Mouse (Mus musculus) forebrain, postnatal 0 days (tissue): Measurements from ENCODE around the gene Neurod2. TPM values are rescaled to one million over a fixed set of nuclear protein-coding genes. Genes with fewer than 3 reads are reported as not detected.
A peak's percentile ranks its signal among the peaks of the same experiment; 100 is the strongest.

Experiments used
- ATAC-seq: fragments of 200-750 bp; cut with Nextera tagmentation; 2 replicates; pipeline ENCODE4 v1.8.0; 2017; ENCODE audit warnings: mild to moderate bottlenecking, moderate library complexity
- DNase-seq: peaks from one replicate; pipeline ENCODE4 v3.0.0-alpha.2; 2015
- H3K27ac ChIP-seq: fragments of 300-500 bp; sonication (generic); 2 replicates; pipeline ENCODE4 v1.5.1; 2014; ENCODE audit warnings: low read depth, mild to moderate bottlenecking, antibody characterized with exemption, low read length, moderate library complexity, mixed read lengths
- H3K27me3 ChIP-seq: fragments of 300-500 bp; sonication (generic); 2 replicates; pipeline ENCODE4 v1.6.1; 2014; ENCODE audit warnings: mild to moderate bottlenecking, low read length, mixed read lengths; ENCODE audit not compliant: insufficient read depth
- H3K36me3 ChIP-seq: fragments of 300-500 bp; sonication (generic); 2 replicates; pipeline ENCODE4 v1.6.1; 2014; ENCODE audit warnings: mild to moderate bottlenecking, moderate library complexity; ENCODE audit not compliant: insufficient read depth
- H3K4me1 ChIP-seq: fragments of 300-500 bp; sonication (generic); 2 replicates; pipeline ENCODE4 v1.6.1; 2014; ENCODE audit warnings: antibody characterized with exemption; ENCODE audit not compliant: insufficient read depth
- H3K4me2 ChIP-seq: fragments of 300-500 bp; sonication (generic); 2 replicates; pipeline ENCODE4 v1.6.1; 2014; ENCODE audit warnings: low read depth, mild to moderate bottlenecking, moderate library complexity
- H3K4me3 ChIP-seq: fragments of 300-500 bp; sonication (generic); 2 replicates; pipeline ENCODE4 v1.5.1; 2014; ENCODE audit warnings: low read depth, low read length, mixed read lengths
- H3K9ac ChIP-seq: fragments of 300-500 bp; sonication (generic); 2 replicates; pipeline ENCODE4 v1.6.1; 2014; ENCODE audit warnings: mild to moderate bottlenecking
- H3K9me3 ChIP-seq: fragments of 300-500 bp; sonication (generic); 2 replicates; pipeline ENCODE4 v1.6.1; 2016; ENCODE audit warnings: low read length
- CTCF ChIP-seq: sonication (generic); IDR thresholded peaks from 2 replicates; pipeline ENCODE4 v1.5.1; 2016; ENCODE audit warnings: antibody characterized with exemption, control low read depth, low read depth
- WGBS: fragments of 180-500 bp; shearing (Covaris S2); extraction: QIAGEN DNeasy Blood & Tissue Kit; methylation state at CpG from one replicate; pipeline ENCODE4 v1.1.7; 2014; 5-methylcytosine and 5-hydroxymethylcytosine counted together
- polyA plus RNA-seq: library from polyadenylated mRNA; unstranded; fragments of >200 nt; fragmentation: Nextera tagmentation; extraction: Ambion mirVana; gene quantifications from 2 replicates; pipeline ENCODE4 v1.2.1, GENCODE M21; 2015
- total RNA-seq: library from RNA; depleted of rRNA; stranded (reverse); fragments of >200 nt; gene quantifications from 2 replicates; pipeline ENCODE4 v1.2.3, GENCODE M21; 2014

The Neurod2 gene
- total and polyA plus RNA-seq, 2 experiments from 2014 or later = 74.9 to 133 TPM

- WGBS = 67% methylated on average over 4 of the region's 4 CpGs
- Histone ChIP-seq H3K27ac (peak overlapping the region; percentile 95), H3K4me3 (no peak overlapping the region), H3K9ac (no peak overlapping the region), H3K27me3 (peaks cover 18% of the 10 kb centered on the region), H3K36me3 (peaks cover 2% of the 10 kb centered on the region; the same call in 1 of the 2 replicates), H3K4me2 (no peak overlapping the region), H3K4me1 (peaks cover 18% of the 10 kb centered on the region), H3K9me3 (no peaks in the 10 kb centered on the region)
- ATAC-seq (no peak), DNase-seq (no peak)
- TF ChIP-seq CTCF = no peak
Measured at GRCm38 (mm10) chr11:98332841-98333240, 3.4 kb upstream of the Neurod2 start.

GRCm38 (mm10) chr11:98332186-98332585 is 2.7 kb upstream of the Neurod2 start:
- Histone ChIP-seq H3K4me1 (peaks cover 18% of the 10 kb centered on the region), H3K36me3 (peaks cover 8% of the 10 kb centered on the region), H3K27ac (no peak overlapping the region), H3K9me3 (no peaks in the 10 kb centered on the region), H3K27me3 (peaks cover 18% of the 10 kb centered on the region), H3K4me3 (no peak overlapping the region), H3K4me2 (no peak overlapping the region), H3K9ac (no peak overlapping the region)
- ATAC-seq (no peak), DNase-seq (no peak)
- TF ChIP-seq CTCF = 0 out of 2 replicates have a peak, but pooled peaks have one; percentile 22
- WGBS = 86% methylated on average over 3 of the region's 3 CpGs

GRCm38 (mm10) chr11:98331401-98331800 is 2.0 kb upstream of the Neurod2 start:
- no peak for ATAC-seq
- H3K27ac ChIP-seq = no peak overlapping the region
- DNase-seq = no peak
- WGBS = 35% methylated on average over 1 of the region's 1 CpGs
- H3K4me2 ChIP-seq = no peak overlapping the region
- no peaks in the 10 kb centered on the region for H3K9me3 ChIP-seq
- TF ChIP-seq CTCF = no peak
- no peak overlapping the region for H3K4me3 ChIP-seq
- H3K27me3 ChIP-seq = peaks cover 14% of the 10 kb centered on the region
- peaks cover 18% of the 10 kb centered on the region for H3K4me1 ChIP-seq
- no peak overlapping the region for H3K9ac ChIP-seq
- H3K36me3 ChIP-seq = peaks cover 9% of the 10 kb centered on the region

- Histone ChIP-seq H3K9ac (no peak overlapping the region; the same call in 1 of the 2 replicates), H3K4me2 (no peak overlapping the region), H3K36me3 (peaks cover 9% of the 10 kb centered on the region), H3K27ac (peak overlapping the region; percentile 95), H3K27me3 (peaks cover 14% of the 10 kb centered on the region), H3K9me3 (no peaks in the 10 kb centered on the region), H3K4me1 (peaks cover 18% of the 10 kb centered on the region), H3K4me3 (no peak overlapping the region)
- no peak for ATAC-seq
- no peak for TF ChIP-seq CTCF
- no peak for DNase-seq
- 59% methylated on average over 2 of the region's 2 CpGs for WGBS
Measured at GRCm38 (mm10) chr11:98330745-98331204, 1.3 kb upstream of the Neurod2 start.

GRCm38 (mm10) chr11:98329960-98330744 is 704 bp upstream of the Neurod2 start:
- peaks cover 9% of the 10 kb centered on the region for H3K36me3 ChIP-seq
- WGBS = 22% methylated on average over 9 of the region's 9 CpGs
- TF ChIP-seq CTCF = no peak
- H3K9me3 ChIP-seq = no peaks in the 10 kb centered on the region
- peaks cover 20% of the 10 kb centered on the region for H3K27me3 ChIP-seq
- H3K9ac ChIP-seq = peak overlapping the region; percentile 84
- peak overlapping the region; percentile 41 for H3K4me2 ChIP-seq
- H3K4me3 ChIP-seq = peak overlapping the region; percentile 54
- ATAC-seq = no peak
- H3K4me1 ChIP-seq = peaks cover 18% of the 10 kb centered on the region
- H3K27ac ChIP-seq = peak overlapping the region; percentile 95
- DNase-seq = no peak

GRCm38 (mm10) chr11:98328371-98329069 is 928 bp downstream of the Neurod2 start:
- Histone ChIP-seq H3K4me3 (peak overlapping the region; percentile 54), H3K4me1 (peaks cover 3% of the 10 kb centered on the region; the same call in 1 of the 2 replicates), H3K27me3 (peaks cover 24% of the 10 kb centered on the region), H3K9me3 (no peaks in the 10 kb centered on the region), H3K27ac (peak overlapping the region; percentile 95), H3K9ac (peak overlapping the region; percentile 84), H3K36me3 (peaks cover 9% of the 10 kb centered on the region), H3K4me2 (peak overlapping the region; percentile 45)
- DNase-seq = peak; percentile 66
- 3% methylated on average over 53 of the region's 56 CpGs for WGBS
- TF ChIP-seq CTCF = no peak
- 0 out of 2 replicates have a peak, but pooled peaks have one; percentile 2 for ATAC-seq

GRCm38 (mm10) chr11:98328031-98328370 is 1.4 kb downstream of the Neurod2 start:
- H3K4me3 ChIP-seq = peak overlapping the region; percentile 54
- no peaks in the 10 kb centered on the region for H3K9me3 ChIP-seq
- DNase-seq (no peak), ATAC-seq (no peak)
- WGBS = under 1% methylated on average over 30 of the region's 35 CpGs
- peaks cover 9% of the 10 kb centered on the region for H3K36me3 ChIP-seq
- no peak for TF ChIP-seq CTCF
- peak overlapping the region; percentile 45 for H3K4me2 ChIP-seq
- H3K27me3 ChIP-seq = peaks cover 28% of the 10 kb centered on the region
- peak overlapping the region; percentile 95 for H3K27ac ChIP-seq
- peaks cover 3% of the 10 kb centered on the region; the same call in 1 of the 2 replicates for H3K4me1 ChIP-seq
- H3K9ac ChIP-seq = peak overlapping the region; percentile 84
